Mouse (Mus musculus) urinary bladder, postnatal 4 days (tissue): ENCODE data around the gene P3h4.

Source experiments
- DNase-seq, 2 experiments: peaks; one replicate each; pipeline ENCODE4 v3.0.0; 2021 to 2022; ENCODE audit warnings: low spot score in 2 of 2

P3h4 gene

DNA sequence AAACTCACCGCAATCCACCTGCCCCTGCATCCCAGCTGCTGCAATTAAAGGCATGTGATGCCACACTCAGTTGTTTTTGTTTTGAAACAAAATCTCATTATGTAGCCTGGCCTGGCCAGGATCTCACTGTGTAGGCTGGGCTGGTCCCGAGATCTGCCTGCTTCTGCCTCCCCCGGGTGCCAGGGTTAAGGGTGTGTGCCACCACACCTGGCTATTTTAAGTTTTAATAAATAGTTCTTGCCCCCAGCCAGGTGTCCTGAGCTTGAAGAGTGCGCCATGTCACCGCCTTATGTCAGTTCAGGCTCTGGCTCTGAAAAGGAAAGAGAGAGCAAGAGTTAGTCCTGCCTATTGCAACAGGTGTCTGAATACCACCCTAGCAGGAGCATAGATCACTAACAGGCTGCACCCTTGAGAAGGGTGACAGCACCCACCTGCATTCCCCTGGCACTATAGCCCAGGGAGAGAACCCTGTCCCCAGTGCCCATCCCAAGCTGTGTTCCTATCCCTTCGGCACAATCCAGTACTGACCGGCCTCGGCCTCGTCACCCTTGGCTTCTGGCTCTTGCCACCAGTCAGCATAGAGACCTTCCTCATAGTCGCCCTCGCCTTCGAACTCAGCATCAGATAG is 5.7 kb downstream of the P3h4 start:
- no peak for DNase-seq

- peak in 1 of 2 experiments; percentile 58 for DNase-seq
These were observed 6.4 kb downstream of the P3h4 start for GRCm38 (mm10) chr11:100408076-100408834.

DNA sequence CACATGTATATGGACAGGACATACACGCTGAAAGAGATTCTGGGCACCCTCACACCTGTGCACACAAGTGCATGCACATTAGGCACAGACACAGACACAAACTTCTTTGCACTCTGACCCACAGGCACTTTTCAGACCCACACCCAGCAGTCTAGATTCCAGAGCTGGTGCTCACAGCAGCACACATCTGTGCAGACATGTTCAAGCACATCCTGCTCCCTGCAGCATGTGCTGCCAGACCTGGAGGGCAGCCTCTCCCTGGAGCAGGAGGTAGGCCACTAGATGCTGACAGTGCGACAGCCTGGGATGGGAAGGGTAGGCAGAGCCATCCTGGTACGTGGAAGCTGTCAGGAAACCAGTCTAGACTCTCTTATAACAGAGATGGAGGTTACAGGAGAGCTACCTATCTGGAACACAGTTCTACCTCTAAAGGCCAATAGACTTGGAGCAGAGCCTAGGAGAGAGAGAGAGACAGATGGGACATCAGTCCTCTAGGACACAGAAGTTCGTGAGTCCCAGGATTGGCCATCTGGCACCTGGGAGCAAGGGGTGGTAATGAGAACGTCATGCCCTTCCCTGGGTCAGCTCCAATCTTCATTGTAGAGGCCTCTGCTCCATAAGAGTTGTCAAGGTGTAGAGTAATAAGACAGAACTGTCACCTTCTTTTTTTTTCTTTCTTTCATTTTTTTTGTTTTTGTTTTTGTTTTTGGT is 7.5 kb downstream of the P3h4 start:
- DNase-seq, result no peak

- peak in 1 of 2 experiments; percentile 46 for DNase-seq
These were observed 8.4 kb downstream of the P3h4 start for GRCm38 (mm10) chr11:100406273-100406672.

GRCm38 (mm10) chr11:100404456-100405074 is 10.1 kb downstream of the P3h4 start:
- DNase-seq, result no peak

DNA sequence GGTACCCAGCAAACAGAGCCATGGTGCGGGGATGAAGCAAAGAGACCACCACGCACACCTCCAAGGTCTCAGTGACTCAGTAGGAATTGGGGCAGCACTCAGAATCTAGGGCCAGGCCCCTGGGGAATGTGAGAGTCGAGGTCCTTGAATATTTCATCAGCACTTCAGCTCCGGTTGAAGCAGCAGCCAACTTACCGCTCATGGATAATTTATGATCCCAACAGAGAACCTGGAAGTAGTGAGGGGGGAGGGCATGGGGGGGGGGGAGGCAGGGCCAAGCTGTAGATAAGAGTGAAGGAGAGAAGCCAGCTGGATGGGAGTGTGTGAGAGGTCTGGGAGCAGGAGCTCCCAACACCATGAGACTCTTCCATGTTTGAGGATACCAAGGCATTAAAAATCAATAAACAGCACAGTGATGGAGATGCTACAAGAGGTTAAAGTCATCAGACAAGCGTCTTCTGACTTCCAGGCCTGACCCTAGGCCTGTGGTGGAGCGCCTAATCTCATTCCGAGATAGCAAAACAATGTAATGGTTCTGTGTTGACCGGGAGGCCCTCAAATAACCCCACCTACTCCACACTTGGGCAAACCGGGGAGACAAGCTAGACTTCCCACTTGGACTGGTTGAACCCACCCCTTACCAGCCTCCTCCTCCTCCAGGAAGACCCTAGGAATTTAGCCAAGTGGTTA is 11.0 kb downstream of the P3h4 start:
- DNase-seq, result no peak

DNA sequence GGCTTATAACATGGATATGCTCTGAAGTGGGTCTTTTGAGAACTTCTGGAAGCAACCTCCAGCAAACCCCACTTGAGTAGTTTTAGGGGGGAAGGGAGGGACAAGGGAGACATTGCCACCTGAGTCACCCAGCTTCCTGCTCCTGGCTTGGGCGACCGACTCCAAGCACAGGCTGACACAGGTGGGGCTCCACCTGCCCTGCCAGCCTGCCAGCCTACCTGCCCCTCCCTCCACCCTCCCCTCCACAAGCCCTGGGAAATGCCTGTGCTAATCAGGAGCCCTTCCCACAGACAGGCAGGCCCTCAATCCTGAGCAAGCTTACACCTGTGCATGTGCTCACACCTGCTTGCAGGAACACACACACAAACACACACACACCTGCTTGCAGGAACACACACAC is 12.0 kb downstream of the P3h4 start:
- DNase-seq, result no peak

- no peak for DNase-seq
These were observed 12.4 kb downstream of the P3h4 start for GRCm38 (mm10) chr11:100402240-100402639.

GRCm38 (mm10) chr11:100400842-100401241 is 13.8 kb downstream of the P3h4 start:
- no peak for DNase-seq

DNA sequence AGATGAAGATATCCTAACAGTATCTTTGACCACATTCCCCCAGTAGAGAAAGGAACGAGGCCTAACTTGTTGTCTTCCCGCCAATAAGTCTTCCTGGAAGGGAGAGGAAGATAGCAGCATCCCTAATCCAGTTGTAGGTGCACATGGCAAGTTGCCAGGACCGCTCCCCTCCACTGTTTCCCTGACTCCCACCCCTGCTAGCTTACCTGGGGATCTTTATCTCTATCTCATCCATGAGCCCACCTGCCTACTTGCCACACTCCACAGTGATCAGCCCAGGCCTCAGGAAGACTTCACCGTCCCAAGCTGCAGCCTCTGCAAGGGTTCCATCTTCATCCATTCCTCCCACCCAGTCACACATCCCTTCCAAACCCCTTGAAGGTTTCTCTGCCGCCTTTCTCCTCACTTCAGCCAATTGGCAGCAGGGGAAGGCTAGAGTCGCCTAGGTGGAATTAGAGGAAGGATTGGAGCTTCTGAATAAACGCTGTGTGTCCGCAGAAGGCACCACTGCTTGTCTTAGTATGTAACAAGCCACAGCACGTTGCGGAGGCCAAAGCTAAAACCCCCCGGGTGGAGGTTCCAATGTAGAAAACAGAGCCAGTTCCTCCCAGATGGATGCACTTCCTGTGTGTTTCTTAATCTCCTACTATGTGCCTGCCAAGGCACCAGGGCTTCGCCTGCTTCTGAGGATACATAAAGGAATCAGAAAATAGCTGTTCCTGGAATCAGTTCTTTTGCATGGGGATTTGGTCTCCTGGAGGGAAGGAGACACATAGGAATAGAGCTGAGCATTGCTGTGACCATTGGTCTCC is 14.7 kb downstream of the P3h4 start:
- DNase-seq, result no peak

DNA sequence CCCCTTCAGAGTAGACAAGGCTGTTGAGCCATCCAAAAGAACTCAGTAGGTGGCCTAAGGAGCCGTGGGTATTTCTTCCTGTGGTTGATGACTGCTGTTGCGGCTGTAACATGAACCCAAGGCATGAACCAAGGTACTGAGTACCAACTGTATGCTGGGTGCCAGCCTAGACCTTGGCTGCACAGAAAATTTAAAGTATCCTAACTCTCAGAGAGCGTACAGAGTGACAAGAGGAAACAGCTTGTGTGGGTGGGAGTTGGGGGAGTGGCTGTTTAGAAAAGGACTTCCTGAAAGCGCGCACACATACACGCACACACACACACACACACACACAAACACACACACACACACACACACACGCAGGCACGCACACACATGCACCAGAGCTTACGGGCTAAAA is 15.3 kb downstream of the P3h4 start:
- no peak for DNase-seq

- no peak for DNase-seq
These were observed 16.1 kb downstream of the P3h4 start for GRCm38 (mm10) chr11:100398517-100398916.

DNA sequence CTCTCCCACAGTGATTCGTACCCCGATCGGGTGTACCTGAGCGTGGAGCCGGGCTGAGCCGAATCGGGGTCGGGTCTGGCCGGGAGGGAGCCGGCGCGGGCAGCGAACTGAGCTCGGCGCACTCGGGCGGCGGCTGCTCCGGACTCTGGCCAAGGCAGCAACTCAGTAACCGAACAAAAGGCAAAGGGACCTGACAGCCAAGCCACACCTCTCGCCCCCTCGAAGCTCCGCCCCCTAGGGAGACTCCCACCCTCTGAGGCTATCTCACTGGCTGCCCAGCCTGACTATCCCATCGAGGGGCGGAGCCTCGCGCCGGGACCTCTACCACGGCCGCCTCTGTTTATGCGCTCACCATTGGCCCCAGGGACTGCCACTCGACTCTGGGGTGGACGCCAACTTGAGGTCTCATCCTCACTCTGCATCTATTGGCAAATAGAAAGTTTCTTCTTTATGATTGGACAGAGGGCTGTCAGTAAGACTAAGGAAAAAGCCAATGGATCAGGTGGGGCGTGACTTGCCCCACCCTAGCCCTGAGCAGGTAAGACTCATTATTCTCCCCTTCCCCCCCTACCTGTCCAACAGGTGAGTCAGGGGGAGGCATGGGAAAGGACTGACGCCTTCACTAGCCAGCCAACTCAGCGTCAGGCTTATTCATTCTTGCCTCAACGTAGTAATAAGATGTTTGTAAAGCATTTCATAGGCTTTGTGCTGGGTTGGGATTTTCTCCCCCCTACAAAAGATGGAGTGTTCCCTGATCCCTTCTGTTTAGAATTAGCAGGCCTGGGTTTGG is 16.8 kb downstream of the P3h4 start, which contains the start of gene Jup:
Gene Jup (minus strand): TSS at position 164 of the 790 bp plus-strand sequence.
- peak; percentile 99 to 100 for DNase-seq

DNA sequence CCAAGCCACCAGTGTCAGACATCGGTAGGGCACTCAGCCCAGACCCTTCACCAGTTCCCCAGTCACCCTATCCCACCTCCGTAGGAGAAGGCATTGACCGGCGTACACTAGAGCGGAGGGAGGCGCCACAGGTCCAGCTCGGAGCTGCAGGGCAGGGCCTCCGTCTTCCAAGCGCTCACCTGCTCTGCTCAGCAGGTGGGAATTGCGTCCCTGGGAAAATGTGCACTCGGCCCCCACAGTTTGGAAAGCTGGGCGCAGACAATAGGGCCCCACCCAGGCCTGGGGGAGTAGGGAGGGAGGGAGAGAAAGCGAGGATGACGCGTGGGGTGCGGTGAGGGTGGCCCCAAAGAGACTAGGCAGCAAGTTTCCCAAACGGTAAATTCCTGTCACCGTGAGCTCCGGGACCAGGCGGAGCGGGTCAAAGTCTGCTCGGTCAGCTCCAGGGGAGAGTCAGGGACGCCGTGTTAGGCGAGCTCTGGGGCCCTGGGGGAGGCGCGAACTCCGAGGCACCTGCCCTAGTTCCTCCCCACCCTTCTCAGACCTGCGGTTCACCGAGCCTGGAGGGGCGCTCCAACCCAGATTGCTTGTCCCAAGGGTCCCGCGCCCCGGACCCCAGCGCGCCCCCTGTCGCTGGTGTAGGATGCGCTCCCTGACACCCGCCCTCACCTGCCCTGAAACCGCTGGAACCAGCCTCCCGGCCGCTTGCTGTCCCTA is 17.6 kb downstream of the P3h4 start:
- DNase-seq, result no peak

DNA sequence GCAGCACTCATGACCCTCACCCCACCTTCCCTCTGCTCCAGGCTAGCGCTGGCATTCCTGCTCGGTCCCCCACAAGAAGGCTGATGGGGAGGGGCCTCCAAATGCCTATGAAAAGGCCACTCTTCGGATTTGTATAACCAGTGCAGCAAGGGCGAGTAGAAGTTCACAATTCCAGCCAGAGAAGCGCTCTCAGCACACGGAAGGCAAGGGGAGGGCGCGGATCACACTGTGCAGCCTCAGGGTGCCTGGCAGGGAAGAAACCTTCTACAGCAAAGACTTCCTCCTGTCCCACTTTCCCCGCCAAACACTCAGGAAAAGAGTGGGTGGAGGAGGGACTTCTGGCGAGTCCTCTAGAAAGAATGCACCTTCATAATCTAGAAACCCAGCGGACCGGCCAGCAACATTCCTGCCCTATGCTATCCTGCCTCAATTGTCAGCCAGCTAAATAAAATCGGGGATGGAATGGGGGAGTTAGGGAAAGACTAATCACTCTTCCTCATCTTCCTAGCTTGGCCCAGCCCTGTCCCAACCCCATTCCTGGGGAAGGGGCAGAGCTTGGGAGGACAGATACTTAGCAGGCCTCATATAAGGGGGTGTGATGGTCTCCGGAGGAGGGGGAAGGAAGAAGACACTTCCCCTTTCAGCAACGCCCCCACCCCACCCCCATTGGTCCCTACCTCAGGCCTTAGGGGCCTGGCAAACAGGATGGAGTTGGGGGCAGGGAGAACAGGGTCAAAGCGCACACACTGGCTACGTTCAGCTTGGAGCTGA is 18.6 kb downstream of the P3h4 start:
- DNase-seq, result peak in 1 of 2 experiments; percentile 33

DNA sequence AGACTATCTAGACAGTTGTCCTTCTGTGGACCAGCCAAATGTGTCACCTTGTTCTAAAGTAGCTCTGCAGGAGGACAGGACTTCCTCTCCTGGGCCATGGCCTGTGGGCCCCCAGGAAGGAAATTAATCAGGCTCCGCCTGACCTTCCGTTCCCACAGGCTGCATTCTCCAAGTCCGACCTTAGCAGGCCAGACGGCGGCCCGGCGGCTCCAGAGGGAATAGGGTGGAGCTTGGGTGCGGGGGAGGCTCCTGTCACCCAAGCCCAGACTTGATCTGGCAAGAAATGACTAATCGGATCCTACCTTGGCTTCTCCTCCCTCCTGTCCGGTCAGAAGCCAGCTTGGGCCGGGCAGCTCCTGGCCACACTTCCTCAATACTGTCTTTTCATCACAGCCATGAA is 19.4 kb downstream of the P3h4 start:
- peak in 1 of 2 experiments; percentile 71 for DNase-seq

- no peak for DNase-seq
These were observed 20.1 kb downstream of the P3h4 start for GRCm38 (mm10) chr11:100394353-100395074.

GRCm38 (mm10) chr11:100393733-100394132 is 20.9 kb downstream of the P3h4 start:
- no peak for DNase-seq
